Mouse (Mus musculus): ENCODE measurements around the gene Ms4a13. TPM values are rescaled to one million over a fixed set of nuclear protein-coding genes. Genes with fewer than 3 reads are reported as not detected.
"Not testable (repeated sequence)": the region's sequence is repeated elsewhere in the genome, so short reads cannot be mapped to it uniquely, and the experiment has no call there.

The Ms4a13 gene
- total and polyA plus RNA-seq, 3 experiments = not detected

- Histone ChIP-seq H3K79me2 (ENCODE audit: control insufficient read depth, insufficient read depth, low read length, poor library complexity) (no peaks in the 10 kb centered on the region), H3K9ac (ENCODE audit: control insufficient read depth, low read depth, low read length, poor library complexity, severe bottlenecking) (no peak overlapping the region), H3K27ac (ENCODE audit: control insufficient read depth, low read depth, low read length) (no peak overlapping the region), H3K27me3 (ENCODE audit: control insufficient read depth in 1 of 2, insufficient read depth in 2 of 2, low read length in 2 of 2) (peaks cover 0 to 2% of the 10 kb centered on the region in 2 experiments; a peak in 1 of 4 replicates), H3K4me1 (ENCODE audit: control insufficient read depth in 1 of 2, insufficient read depth in 2 of 2, low read length in 2 of 2) (no peaks in the 10 kb centered on the region), H3K9me3 (replicated peaks; ENCODE audit: insufficient read depth, low read length) (no peaks in the 10 kb centered on the region), H3K36me3 (ENCODE audit: control insufficient read depth in 1 of 2, insufficient read depth in 2 of 2, low read length in 2 of 2) (no peaks in the 10 kb centered on the region), H3K4me3 (ENCODE audit: control insufficient read depth in 1 of 2, insufficient read depth in 1 of 2, low read depth in 2 of 2, low read length in 2 of 2) (no peak overlapping the region)
- no peak for DNase-seq (ENCODE audit: low read depth, low spot score)
- no peak for TF ChIP-seq MAFK (IDR thresholded peaks at IDR 0.05; ENCODE audit: borderline replicate concordance, low read depth, low read length)
- no peak for TF ChIP-seq MXI1 (IDR thresholded peaks at IDR 0.05; ENCODE audit: low read depth, low read length)
- no peak for TF ChIP-seq BHLHE40 (IDR thresholded peaks at IDR 0.05; ENCODE audit: borderline replicate concordance, low read depth, low read length)
- no peak for TF ChIP-seq MAX (IDR thresholded peaks at IDR 0.05; ENCODE audit: low read length)
- TF ChIP-seq POLR2AphosphoS5 (IDR thresholded peaks at IDR 0.05; ENCODE audit: borderline replicate concordance, low read depth, low read length) = no peak
- TF ChIP-seq TCF12 (IDR thresholded peaks at IDR 0.05; ENCODE audit: low read depth, low read length) = no peak
- no peak for TF ChIP-seq UBTF (IDR thresholded peaks at IDR 0.05; ENCODE audit: borderline replicate concordance, insufficient read depth, low read depth, low read length)
- no peak for TF ChIP-seq KAT2A (conservative IDR thresholded peaks at IDR 0.05; ENCODE audit: low read depth, low read length)
- TF ChIP-seq CHD1 (IDR thresholded peaks at IDR 0.05; ENCODE audit: low read depth, low read length) = no peak
- TF ChIP-seq TAL1 (IDR thresholded peaks at IDR 0.05; ENCODE audit: low read length) = no peak
- TF ChIP-seq GABPA (IDR thresholded peaks at IDR 0.05; ENCODE audit: low read depth, low read length) = no peak
- no peak for TF ChIP-seq RCOR1 (IDR thresholded peaks at IDR 0.05; ENCODE audit: low read depth, low read length)
- TF ChIP-seq GATA1 (IDR thresholded peaks at IDR 0.05; ENCODE audit: low read depth, low read length) = no peak
- no peak for TF ChIP-seq E2F4 (IDR thresholded peaks at IDR 0.05; ENCODE audit: borderline replicate concordance, low read depth, low read length)
- no peak for TF ChIP-seq CHD2 (IDR thresholded peaks at IDR 0.05; ENCODE audit: low read length)
- no peak for TF ChIP-seq HCFC1 (IDR thresholded peaks at IDR 0.05; ENCODE audit: low read depth, low read length)
- TF ChIP-seq MEF2A (IDR thresholded peaks at IDR 0.05; ENCODE audit: extremely low read depth, insufficient replicate concordance, low read depth, low read length, poor library complexity, severe bottlenecking) = no peak
- TF ChIP-seq USF1 (IDR thresholded peaks at IDR 0.05; ENCODE audit: low read depth, low read length) = no peak
- no peak for TF ChIP-seq SMC3 (IDR thresholded peaks at IDR 0.05; ENCODE audit: low read depth, low read length)
These were observed 61.2 kb downstream of the Ms4a13 start for GRCm38 (mm10) chr19:11135336-11135735.

- Histone ChIP-seq H3K4me3 (ENCODE audit: control insufficient read depth in 1 of 2, insufficient read depth in 1 of 2, low read depth in 2 of 2, low read length in 2 of 2) (no peak overlapping the region), H3K27me3 (ENCODE audit: control insufficient read depth in 1 of 2, insufficient read depth in 2 of 2, low read length in 2 of 2) (peaks cover 0 to 2% of the 10 kb centered on the region in 2 experiments; a peak in 1 of 4 replicates), H3K27ac (ENCODE audit: control insufficient read depth, low read depth, low read length) (no peak overlapping the region), H3K9ac (ENCODE audit: control insufficient read depth, low read depth, low read length, poor library complexity, severe bottlenecking) (no peak overlapping the region), H3K79me2 (ENCODE audit: control insufficient read depth, insufficient read depth, low read length, poor library complexity) (no peaks in the 10 kb centered on the region), H3K9me3 (replicated peaks; ENCODE audit: insufficient read depth, low read length) (no peaks in the 10 kb centered on the region), H3K36me3 (ENCODE audit: control insufficient read depth in 1 of 2, insufficient read depth in 2 of 2, low read length in 2 of 2) (no peaks in the 10 kb centered on the region), H3K4me1 (ENCODE audit: control insufficient read depth in 1 of 2, insufficient read depth in 2 of 2, low read length in 2 of 2) (no peaks in the 10 kb centered on the region)
- TF ChIP-seq JUND (IDR thresholded peaks at IDR 0.05; ENCODE audit: low read depth, low read length) (no peak), CHD2 (IDR thresholded peaks at IDR 0.05; ENCODE audit: low read length) (no peak), TAL1 (IDR thresholded peaks at IDR 0.05; ENCODE audit: low read length) (no peak), KAT2A (conservative IDR thresholded peaks at IDR 0.05; ENCODE audit: low read depth, low read length) (no peak), MAZ (IDR thresholded peaks at IDR 0.05; ENCODE audit: low read depth, low read length) (no peak), MEF2A (IDR thresholded peaks at IDR 0.05; ENCODE audit: extremely low read depth, insufficient replicate concordance, low read depth, low read length, poor library complexity, severe bottlenecking) (no peak), MYB (IDR thresholded peaks at IDR 0.05; ENCODE audit: low read depth, low read length) (no peak), MAX (IDR thresholded peaks at IDR 0.05; ENCODE audit: low read length) (no peak), RCOR1 (IDR thresholded peaks at IDR 0.05; ENCODE audit: low read depth, low read length) (no peak), CHD1 (IDR thresholded peaks at IDR 0.05; ENCODE audit: low read depth, low read length) (no peak), ZMIZ1 (IDR thresholded peaks at IDR 0.05; ENCODE audit: low read depth, low read length) (no peak)
- DNase-seq (ENCODE audit: low read depth, low spot score) = no peak
These were observed 61.7 kb downstream of the Ms4a13 start for GRCm38 (mm10) chr19:11134852-11135251.

- not testable (repeated sequence) for H3K27me3 ChIP-seq (ENCODE audit: control insufficient read depth in 1 of 2, insufficient read depth in 2 of 2, low read length in 2 of 2); DNase-seq (ENCODE audit: low read depth, low spot score); H3K79me2 ChIP-seq (ENCODE audit: control insufficient read depth, insufficient read depth, low read length, poor library complexity); H3K9me3 ChIP-seq (replicated peaks; ENCODE audit: insufficient read depth, low read length); H3K36me3 ChIP-seq (ENCODE audit: control insufficient read depth in 1 of 2, insufficient read depth in 2 of 2, low read length in 2 of 2); H3K9ac ChIP-seq (ENCODE audit: control insufficient read depth, low read depth, low read length, poor library complexity, severe bottlenecking); H3K4me1 ChIP-seq (ENCODE audit: control insufficient read depth in 1 of 2, insufficient read depth in 2 of 2, low read length in 2 of 2); H3K27ac ChIP-seq (ENCODE audit: control insufficient read depth, low read depth, low read length); H3K4me3 ChIP-seq (ENCODE audit: control insufficient read depth in 1 of 2, insufficient read depth in 1 of 2, low read depth in 2 of 2, low read length in 2 of 2)
These were observed 65.8 kb downstream of the Ms4a13 start, which contains the start of gene 1700017D01Rik for GRCm38 (mm10) chr19:11130776-11131175. Gene 1700017D01Rik (minus strand): TSS chr19:11130876.

Measured in MEL (cell line).